Mouse (Mus musculus) gastrocnemius, postnatal 14 days (tissue): Measurements from ENCODE around the gene Ahsg. TPM values are rescaled to one million over a fixed set of nuclear protein-coding genes. Genes with fewer than 3 reads are reported as not detected.

Source experiments
- DNase-seq: peaks from one replicate; pipeline ENCODE4 v3.0.0; 2021; ENCODE audit warnings: mixed read lengths
- intact Hi-C: fragments of 180-260 bp; cut with DNase I; formaldehyde crosslinking; loops from one replicate; pipeline ENCODE4 v1.15.1; 2025; ENCODE audit warnings: low total_unique reads
- total RNA-seq, 2 experiments: library from RNA; stranded (reverse); gene quantifications; 2 replicates each; pipeline ENCODE4 v1.2.3; 2021

The Ahsg gene
- total RNA-seq, 2 experiments from 2014 or later: 0.23 to 0.58 TPM

GRCm38 (mm10) chr16:22881487-22881886 lies 9.6 kb upstream of the Ahsg start:
- DNase-seq: no peak
- intact Hi-C loops: no loop called here

- intact Hi-C loops: no loop called here
- no peak for DNase-seq
These were observed 7.6 kb upstream of the Ahsg start for GRCm38 (mm10) chr16:22883441-22883840.

- no peak for DNase-seq
- intact Hi-C loops: no loop called here
These were observed 5.7 kb upstream of the Ahsg start for GRCm38 (mm10) chr16:22885356-22885755.

- no peak for DNase-seq
- intact Hi-C loops: no loop called here
These were observed 4.4 kb upstream of the Ahsg start for GRCm38 (mm10) chr16:22886726-22887125.

GRCm38 (mm10) chr16:22888835-22889234 lies 2.2 kb upstream of the Ahsg start:
- intact Hi-C loops: no loop called here
- DNase-seq: no peak

GRCm38 (mm10) chr16:22889716-22890115 lies 1.4 kb upstream of the Ahsg start:
- no peak for DNase-seq
- intact Hi-C loops: no loop called here

- intact Hi-C loops: no loop called here
- DNase-seq: no peak
These were observed 667 bp downstream of the Ahsg start for GRCm38 (mm10) chr16:22891733-22892154.

GRCm38 (mm10) chr16:22894095-22894494 lies 3.0 kb downstream of the Ahsg start:
- intact Hi-C loops: no loop called here
- no peak for DNase-seq

- intact Hi-C loops: no loop called here
These were observed 5.5 kb downstream of the Ahsg start for GRCm38 (mm10) chr16:22896618-22897017.

GRCm38 (mm10) chr16:22899346-22899745 lies 8.3 kb downstream of the Ahsg start:
- DNase-seq: no peak
- intact Hi-C loops: no loop called here

More at GRCm38 (mm10) chr16:22896618-22897017, 5.5 kb downstream of the Ahsg start:
- DNase-seq: no peak

- intact Hi-C loops: no loop called here
- DNase-seq: no peak
These were observed 8.9 kb downstream of the Ahsg start for GRCm38 (mm10) chr16:22899866-22900570.

- intact Hi-C loops: no loop called here
These were observed 10.2 kb downstream of the Ahsg start for GRCm38 (mm10) chr16:22901326-22901725.

GRCm38 (mm10) chr16:22909290-22909689 lies 18.2 kb downstream of the Ahsg start:
- intact Hi-C loops: no loop called here
- no peak for DNase-seq

More at GRCm38 (mm10) chr16:22901326-22901725, 10.2 kb downstream of the Ahsg start:
- DNase-seq: no peak

- peak; percentile 15 for DNase-seq
- intact Hi-C loops: no loop called here
These were observed 20.9 kb downstream of the Ahsg start for GRCm38 (mm10) chr16:22911986-22912385.

- no peak for DNase-seq
- intact Hi-C loops: no loop called here
These were observed 21.8 kb downstream of the Ahsg start for GRCm38 (mm10) chr16:22912886-22913285.

GRCm38 (mm10) chr16:22914276-22914675 lies 23.2 kb downstream of the Ahsg start:
- intact Hi-C loops: no loop called here
- no peak for DNase-seq

GRCm38 (mm10) chr16:22918034-22918433 lies 27.0 kb downstream of the Ahsg start, which contains the start of gene Fetub:
Gene Fetub, plus strand, starts transcription at chr16:22918334.
- intact Hi-C loops: no loop called here
- no peak for DNase-seq

- DNase-seq: no peak
- intact Hi-C loops: no loop called here
These were observed 27.7 kb downstream of the Ahsg start for GRCm38 (mm10) chr16:22918664-22919312.

- intact Hi-C loops: no loop called here
- no peak for DNase-seq
These were observed 29.1 kb downstream of the Ahsg start for GRCm38 (mm10) chr16:22919971-22920854.

GRCm38 (mm10) chr16:22921761-22922160 lies 30.7 kb downstream of the Ahsg start:
- intact Hi-C loops: no loop called here
- DNase-seq: no peak
